Mouse (Mus musculus): ENCODE data around the gene Eme1.

GRCm38 (mm10) chr11:94701401-94702215, 47.8 kb upstream of the Eme1 start:
- TF ChIP-seq CTCF (IDR thresholded peaks at IDR 0.05; ENCODE audit: extremely low read depth, insufficient read length, insufficient replicate concordance, low read depth, low read length): no peak
- no peak for TF ChIP-seq POLR2A (IDR thresholded peaks at IDR 0.05; ENCODE audit: low read depth, low read length)
